Mouse (Mus musculus) intestine, embryonic 15.5 days (tissue): Measurements from ENCODE around the gene Arl3. TPM values are rescaled to one million over a fixed set of nuclear protein-coding genes. Genes with fewer than 3 reads are reported as not detected.

Experiments used
- ATAC-seq: fragments of 200-750 bp; cut with Nextera tagmentation; 2 replicates; pipeline ENCODE4 v1.8.0; 2017; ENCODE audit warnings: moderate TSS enrichment, moderate library complexity
- H3K27ac ChIP-seq: fragments of 300-500 bp; sonication (generic); 2 replicates; pipeline ENCODE4 v1.5.1; 2015; ENCODE audit warnings: mild to moderate bottlenecking, inconsistent platforms
- H3K27me3 ChIP-seq: fragments of 300-500 bp; sonication (generic); replicated peaks from 2 replicates; pipeline ENCODE4 v1.6.1; 2015; ENCODE audit warnings: inconsistent platforms
- H3K36me3 ChIP-seq: fragments of 300-500 bp; sonication (generic); 2 replicates; pipeline ENCODE4 v1.6.1; 2015; ENCODE audit warnings: inconsistent platforms
- H3K4me1 ChIP-seq: fragments of 300-500 bp; sonication (generic); replicated peaks from 2 replicates; pipeline ENCODE4 v1.6.1; 2015; ENCODE audit warnings: inconsistent platforms
- H3K4me2 ChIP-seq: fragments of 300-500 bp; sonication (generic); replicated peaks from 2 replicates; pipeline ENCODE4 v1.6.1; 2015; ENCODE audit warnings: mild to moderate bottlenecking, inconsistent platforms
- H3K4me3 ChIP-seq: fragments of 300-500 bp; sonication (generic); replicated peaks from 2 replicates; pipeline ENCODE4 v1.5.1; 2015; ENCODE audit warnings: inconsistent platforms
- H3K9ac ChIP-seq: fragments of 300-500 bp; sonication (generic); 2 replicates; pipeline ENCODE4 v1.6.1; 2015; ENCODE audit warnings: inconsistent platforms
- H3K9me3 ChIP-seq: fragments of 300-500 bp; sonication (generic); 2 replicates; pipeline ENCODE4 v1.6.1; 2016; ENCODE audit warnings: inconsistent platforms
- WGBS: fragments of 180-500 bp; shearing (Covaris S2); methylation state at CpG from one replicate; pipeline ENCODE4 v1.1.7; 2015; 5-methylcytosine and 5-hydroxymethylcytosine counted together
- polyA plus RNA-seq: library from polyadenylated mRNA; unstranded; fragments of >200 nt; fragmentation: Nextera tagmentation; extraction: Ambion mirVana; gene quantifications from 2 replicates; pipeline ENCODE4 v1.2.1, GENCODE M21; 2015

Gene Arl3
- polyA plus RNA-seq, 1 experiment from 2014 or later: 69.9 TPM

DNA sequence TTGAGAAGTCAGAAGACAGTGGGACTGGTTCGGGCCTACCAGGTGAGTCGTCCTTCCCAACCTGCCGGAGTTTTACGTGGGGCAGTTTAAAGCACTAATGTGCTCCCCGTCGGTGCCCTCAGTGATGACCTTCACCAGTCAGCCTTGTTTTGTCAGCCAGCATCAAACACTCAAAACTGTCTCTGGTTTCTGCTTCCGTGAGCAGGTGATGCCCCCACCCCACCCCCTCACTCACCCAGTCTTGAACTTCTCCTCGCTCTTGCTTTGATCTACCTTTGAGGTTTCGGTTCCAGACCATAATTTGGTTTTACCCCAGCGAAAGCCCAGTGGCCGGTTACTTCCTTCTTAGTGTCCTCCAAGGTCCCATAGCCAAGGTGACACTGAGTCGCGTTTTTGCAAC, 33.7 kb upstream of the Arl3 start:
- Histone ChIP-seq H3K4me1 (no peaks in the 10 kb centered on the region), H3K4me2 (no peak overlapping the region), H3K9ac (no peak overlapping the region), H3K27me3 (no peaks in the 10 kb centered on the region), H3K36me3 (0 out of 2 replicates have a peak, but pooled peaks cover 10% of the 10 kb centered on the region), H3K27ac (no peak overlapping the region), H3K9me3 (no peaks in the 10 kb centered on the region), H3K4me3 (no peak overlapping the region)
- ATAC-seq: no peak
- WGBS: 89% methylated on average over 13 of the region's 13 CpGs

DNA sequence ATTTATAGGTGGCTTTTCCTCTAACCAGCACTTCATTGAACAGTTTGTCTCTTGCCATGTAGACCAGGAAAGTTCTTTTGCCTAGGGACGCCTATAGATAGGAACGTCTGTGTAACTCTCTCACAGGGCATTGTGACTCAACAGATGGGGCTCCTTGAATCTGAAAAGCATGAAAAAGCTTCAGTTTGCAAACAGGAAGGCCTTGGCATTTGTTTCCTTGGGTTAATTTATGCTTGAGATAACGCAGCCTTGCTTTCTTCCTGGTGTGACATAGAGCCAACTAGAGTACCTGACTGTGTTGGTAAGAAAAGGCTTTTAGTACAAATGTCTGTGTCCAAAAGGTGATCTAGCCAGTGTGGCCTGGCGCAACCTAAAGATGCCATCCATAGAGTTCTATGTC, 29.4 kb upstream of the Arl3 start:
- peaks cover 7% of the 10 kb centered on the region for H3K4me1 ChIP-seq
- H3K36me3 ChIP-seq: 0 out of 2 replicates have a peak, but pooled peaks cover 3% of the 10 kb centered on the region
- H3K9me3 ChIP-seq: no peaks in the 10 kb centered on the region
- H3K4me2 ChIP-seq: no peak overlapping the region
- H3K9ac ChIP-seq: no peak overlapping the region
- H3K4me3 ChIP-seq: no peak overlapping the region
- no peaks in the 10 kb centered on the region for H3K27me3 ChIP-seq
- no peak overlapping the region for H3K27ac ChIP-seq
- 84% methylated on average over 4 of the region's 4 CpGs for WGBS
- no peak for ATAC-seq

GRCm38 (mm10) chr19:46601491-46601890, 28.5 kb upstream of the Arl3 start:
- H3K4me1 ChIP-seq: peaks cover 7% of the 10 kb centered on the region
- no peak overlapping the region for H3K9ac ChIP-seq
- 78% methylated on average over 14 of the region's 14 CpGs for WGBS
- no peak overlapping the region for H3K27ac ChIP-seq
- no peak for ATAC-seq
- no peaks in the 10 kb centered on the region for H3K9me3 ChIP-seq
- no peak overlapping the region for H3K4me2 ChIP-seq
- no peak overlapping the region for H3K4me3 ChIP-seq
- H3K27me3 ChIP-seq: no peaks in the 10 kb centered on the region
- H3K36me3 ChIP-seq: 0 out of 2 replicates have a peak, but pooled peaks cover 3% of the 10 kb centered on the region

DNA sequence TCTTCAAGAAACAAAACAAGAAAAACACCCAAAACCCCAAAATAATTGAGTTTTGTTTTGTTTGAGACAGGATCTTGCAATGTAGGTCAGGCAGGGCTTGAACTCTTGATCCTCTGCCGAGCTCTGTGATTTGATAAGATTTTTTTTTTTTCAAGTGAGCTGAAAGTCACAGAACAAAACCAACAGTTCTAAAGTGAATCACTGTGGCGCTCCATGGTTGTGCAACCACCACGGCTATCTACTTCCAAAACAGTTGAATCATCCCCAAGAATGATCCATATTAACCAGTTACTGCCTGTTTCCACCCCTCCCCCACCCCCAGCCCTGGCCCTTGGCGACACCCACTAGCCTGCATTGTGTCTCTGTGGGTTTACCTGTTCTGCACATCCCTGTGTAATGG, 27.4 kb upstream of the Arl3 start:
- Histone ChIP-seq H3K9ac (no peak overlapping the region), H3K27ac (no peak overlapping the region)

DNA sequence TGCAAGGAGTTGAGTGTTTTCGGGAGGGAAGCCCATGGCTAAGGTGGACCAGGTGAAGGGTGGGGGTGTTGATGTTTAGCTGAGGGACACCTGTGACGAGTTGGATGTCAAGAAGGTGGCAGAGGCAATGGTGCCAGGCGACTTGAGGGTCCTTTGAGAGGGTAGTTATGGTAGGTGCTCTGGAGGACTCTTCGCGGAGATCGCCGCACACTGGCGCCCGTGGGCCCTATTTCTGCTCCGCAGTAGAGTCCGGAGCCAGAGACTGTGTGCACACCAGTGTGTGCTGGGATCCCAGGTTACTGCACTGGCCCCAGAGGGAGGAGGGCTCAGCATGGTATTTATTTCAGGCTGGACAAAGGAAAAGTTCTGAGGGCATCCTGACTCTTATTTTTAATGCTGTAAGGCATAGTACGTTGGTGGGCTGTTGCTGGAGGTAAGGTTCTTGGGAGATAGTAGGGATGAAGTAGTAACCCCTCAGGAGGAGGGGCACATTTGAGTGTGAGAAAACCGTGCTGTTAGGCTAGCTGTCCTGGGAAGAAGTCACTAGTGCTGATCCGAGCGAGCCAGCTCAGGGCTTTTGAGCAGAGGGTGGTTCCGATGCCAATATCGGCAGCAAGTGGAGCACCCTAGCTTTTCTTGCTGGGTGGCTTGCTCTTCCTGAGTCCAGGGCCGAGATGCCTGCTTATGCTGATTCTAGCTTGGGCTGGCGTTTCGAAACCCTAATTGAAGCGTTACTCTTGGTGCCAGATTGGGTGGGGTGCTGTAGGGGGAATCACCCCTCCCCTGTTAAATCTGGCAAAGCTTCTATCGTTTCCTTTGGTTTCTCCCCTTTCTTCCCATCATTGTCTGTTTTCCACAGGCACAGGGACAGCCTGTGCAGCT, 26.6 kb upstream of the Arl3 start:
- peak; percentile 26 for ATAC-seq
- 14% methylated on average over 22 of the region's 22 CpGs for WGBS
- peak overlapping the region; percentile 89 for H3K9ac ChIP-seq
- peaks cover 7% of the 10 kb centered on the region for H3K4me1 ChIP-seq
- H3K27me3 ChIP-seq: no peaks in the 10 kb centered on the region
- H3K27ac ChIP-seq: peak overlapping the region; percentile 73
- H3K4me2 ChIP-seq: peak overlapping the region; percentile 82
- peak overlapping the region; percentile 98 for H3K4me3 ChIP-seq
- H3K36me3 ChIP-seq: peaks cover under 1% of the 10 kb centered on the region; the same call in 1 of the 2 replicates
- no peaks in the 10 kb centered on the region for H3K9me3 ChIP-seq

More for the DNA sequence above, 27.4 kb upstream of the Arl3 start:
- peaks cover 7% of the 10 kb centered on the region for H3K4me1 ChIP-seq
- H3K4me3 ChIP-seq: no peak overlapping the region
- no peaks in the 10 kb centered on the region for H3K36me3 ChIP-seq
- no peak for ATAC-seq
- H3K27me3 ChIP-seq: no peaks in the 10 kb centered on the region
- no peaks in the 10 kb centered on the region for H3K9me3 ChIP-seq
- peak overlapping the region; percentile 82 for H3K4me2 ChIP-seq
- WGBS: 70% methylated on average over 4 of the region's 4 CpGs

GRCm38 (mm10) chr19:46598720-46599252, 25.8 kb upstream of the Arl3 start, which contains the start of gene Wbp1l:
Gene Wbp1l, plus strand, starts transcription at chr19:46599084.
- Histone ChIP-seq H3K36me3 (peaks cover 5% of the 10 kb centered on the region; the same call in 1 of the 2 replicates), H3K4me2 (peak within 1 kb of the TSS; percentile 82), H3K4me1 (peaks cover 7% of the 10 kb centered on the region), H3K27me3 (no peaks in the 10 kb centered on the region), H3K27ac (peak within 1 kb of the TSS; percentile 73), H3K4me3 (peak within 1 kb of the TSS; percentile 98), H3K9ac (peak within 1 kb of the TSS; percentile 89), H3K9me3 (no peaks in the 10 kb centered on the region)
- under 1% methylated on average over 22 of the region's 22 CpGs for WGBS
- ATAC-seq: peak; percentile 99

GRCm38 (mm10) chr19:46598187-46598586, 25.2 kb upstream of the Arl3 start:
- Histone ChIP-seq H3K4me1 (peaks cover 7% of the 10 kb centered on the region), H3K4me2 (peak overlapping the region; percentile 26), H3K27ac (no peak overlapping the region), H3K4me3 (peak overlapping the region; percentile 98; the same call in 1 of the 2 replicates), H3K9me3 (no peaks in the 10 kb centered on the region), H3K36me3 (peaks cover 5% of the 10 kb centered on the region; the same call in 1 of the 2 replicates), H3K9ac (no peak overlapping the region), H3K27me3 (no peaks in the 10 kb centered on the region)
- WGBS: 81% methylated on average over 4 of the region's 4 CpGs
- no peak for ATAC-seq

DNA sequence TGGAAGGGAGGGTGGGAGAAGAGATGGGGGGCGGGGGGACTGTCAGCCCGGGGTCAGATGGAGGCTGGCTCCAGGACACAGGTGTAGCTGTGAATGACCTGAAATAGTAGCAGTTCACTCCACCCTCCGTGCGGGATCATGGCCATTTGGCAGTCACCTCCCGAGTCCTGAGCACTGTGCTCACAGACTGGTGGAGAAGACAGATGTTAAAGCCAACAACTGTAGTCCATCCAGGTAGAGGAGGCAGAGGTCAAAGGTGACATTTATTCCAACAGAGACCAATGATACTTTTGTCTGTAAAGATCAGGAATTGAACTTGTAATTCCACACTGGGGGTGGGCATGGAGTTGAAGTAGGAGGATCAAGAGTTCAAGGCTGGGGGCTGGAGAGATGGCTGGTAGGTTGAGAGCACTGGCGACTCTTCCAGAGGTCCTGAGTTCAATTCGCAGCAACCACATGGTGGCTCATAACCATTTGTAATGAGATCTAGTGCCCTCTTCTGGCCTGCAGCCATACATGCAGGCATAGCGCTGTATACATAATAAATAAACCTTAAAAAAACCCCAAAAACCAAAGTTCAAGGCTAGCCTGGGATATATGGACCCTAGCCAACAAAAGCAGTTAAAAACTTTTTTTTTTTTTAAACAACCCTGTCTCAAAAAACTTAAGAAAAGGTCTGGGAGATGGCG, 19.9 kb upstream of the Arl3 start:
- H3K27me3 ChIP-seq: no peaks in the 10 kb centered on the region
- H3K4me2 ChIP-seq: no peak overlapping the region
- ATAC-seq: no peak
- 93% methylated on average over 9 of the region's 9 CpGs for WGBS
- no peak overlapping the region for H3K27ac ChIP-seq
- H3K9ac ChIP-seq: no peak overlapping the region
- no peaks in the 10 kb centered on the region for H3K4me1 ChIP-seq
- H3K9me3 ChIP-seq: no peaks in the 10 kb centered on the region
- peaks cover 15% of the 10 kb centered on the region for H3K36me3 ChIP-seq
- H3K4me3 ChIP-seq: no peak overlapping the region

GRCm38 (mm10) chr19:46591575-46591974, 18.6 kb upstream of the Arl3 start:
- Histone ChIP-seq H3K36me3 (peaks cover 15% of the 10 kb centered on the region), H3K4me2 (no peak overlapping the region), H3K27me3 (no peaks in the 10 kb centered on the region), H3K4me3 (no peak overlapping the region), H3K27ac (no peak overlapping the region), H3K9ac (no peak overlapping the region), H3K9me3 (no peaks in the 10 kb centered on the region), H3K4me1 (no peaks in the 10 kb centered on the region)
- ATAC-seq: no peak
- WGBS: 82% methylated on average over 6 of the region's 6 CpGs

DNA sequence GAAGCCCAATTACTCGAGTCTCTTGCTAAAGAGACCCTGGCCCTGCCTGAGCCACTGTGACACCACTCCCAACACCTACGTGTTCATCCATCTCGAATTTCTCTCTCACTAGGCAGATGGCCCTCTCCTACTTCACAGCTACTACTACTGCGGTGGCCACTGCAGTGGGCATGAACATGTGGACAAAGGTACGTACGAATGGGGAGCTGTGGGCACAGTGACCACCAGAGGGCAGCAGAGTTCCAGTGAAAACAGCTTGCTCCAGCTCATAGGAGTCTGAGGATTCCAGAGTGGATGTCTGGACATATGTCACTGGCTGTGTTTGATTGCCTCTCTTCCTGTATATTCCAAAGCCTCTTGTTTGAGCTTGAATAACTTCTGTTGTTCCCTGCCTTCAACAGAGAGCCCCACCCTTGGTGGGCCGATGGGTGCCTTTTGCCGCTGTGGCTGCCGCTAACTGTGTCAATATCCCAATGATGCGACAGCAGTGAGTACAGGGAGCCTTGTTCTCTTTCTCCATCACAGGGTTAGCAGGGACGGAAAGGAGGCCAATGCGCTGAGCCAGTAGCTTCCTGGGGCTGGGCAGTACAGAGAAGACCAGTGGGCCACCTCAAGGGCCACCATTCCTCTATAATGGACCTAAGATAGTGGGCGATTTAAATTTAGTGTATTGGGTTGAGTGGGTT, 15.0 kb upstream of the Arl3 start:
- no peak overlapping the region for H3K4me3 ChIP-seq
- no peak overlapping the region for H3K9ac ChIP-seq
- H3K27me3 ChIP-seq: no peaks in the 10 kb centered on the region
- no peaks in the 10 kb centered on the region for H3K4me1 ChIP-seq
- WGBS: 57% methylated on average over 13 of the region's 13 CpGs
- peaks cover 11% of the 10 kb centered on the region; the same call in 1 of the 2 replicates for H3K36me3 ChIP-seq
- no peak overlapping the region for H3K4me2 ChIP-seq
- peak; percentile 82 for ATAC-seq
- H3K27ac ChIP-seq: no peak overlapping the region
- no peaks in the 10 kb centered on the region for H3K9me3 ChIP-seq

DNA sequence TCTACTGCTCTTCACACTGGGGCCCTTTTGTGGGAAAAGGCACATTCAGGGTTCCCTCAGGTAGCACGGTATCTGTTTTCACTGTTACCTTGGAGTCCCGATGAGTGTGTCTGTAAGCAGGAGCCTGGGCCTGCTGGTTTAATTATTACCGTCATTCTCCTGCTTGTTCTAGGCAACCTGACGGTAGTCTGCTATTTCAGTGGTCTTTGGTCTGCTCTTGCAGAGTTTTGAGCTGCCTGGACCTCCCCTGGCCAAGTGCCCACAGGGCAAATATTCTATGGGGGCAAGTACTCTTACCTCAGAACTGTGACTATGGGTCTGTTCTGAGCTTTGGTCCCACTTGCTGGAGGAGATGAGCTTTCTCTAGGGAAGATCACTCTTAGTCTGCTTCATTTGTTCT, 2.2 kb upstream of the Arl3 start:
- no peak overlapping the region for H3K4me2 ChIP-seq
- H3K27ac ChIP-seq: 0 out of 2 replicates have a peak overlapping the region, but pooled peaks have one; percentile 48
- H3K36me3 ChIP-seq: no peaks in the 10 kb centered on the region
- H3K9ac ChIP-seq: no peak overlapping the region
- no peaks in the 10 kb centered on the region for H3K9me3 ChIP-seq
- H3K4me1 ChIP-seq: peaks cover 10% of the 10 kb centered on the region; the same call in 1 of the 2 replicates
- H3K4me3 ChIP-seq: no peak overlapping the region
- ATAC-seq: 0 out of 2 replicates have a peak, but pooled peaks have one; percentile 3
- H3K27me3 ChIP-seq: no peaks in the 10 kb centered on the region
- WGBS: 60% methylated on average over 4 of the region's 4 CpGs
